Mouse (Mus musculus): ENCODE data around the gene Fastk.

DNA sequence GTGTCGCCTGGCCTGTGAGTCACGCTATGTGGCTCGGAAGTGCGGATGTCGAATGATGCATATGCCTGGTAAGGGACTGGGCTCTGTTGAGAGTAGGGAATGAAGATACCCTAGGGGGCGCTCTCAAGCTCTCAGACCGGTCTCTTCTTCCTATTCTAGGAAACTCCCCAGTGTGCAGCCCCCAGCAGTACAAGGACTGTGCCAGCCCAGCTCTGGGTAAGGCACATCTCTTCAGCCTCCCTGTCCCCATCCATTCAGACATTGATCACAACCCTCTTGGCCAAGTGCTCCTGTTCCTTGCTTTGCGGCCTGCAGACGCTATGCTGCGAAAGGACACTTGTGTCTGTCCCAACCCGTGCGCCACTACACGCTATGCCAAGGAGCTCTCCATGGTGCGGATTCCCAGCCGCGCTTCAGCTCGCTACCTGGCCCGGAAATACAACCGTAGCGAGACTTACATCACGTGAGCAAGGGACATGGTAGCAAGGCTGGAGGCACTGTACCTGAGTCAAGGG, 28.8 kb downstream of the Fastk start:
- peak; percentile 76 for TF ChIP-seq CTCF (IDR thresholded peaks at IDR 0.05; ENCODE audit: low read depth)
- no peak for TF ChIP-seq EP300 (IDR thresholded peaks at IDR 0.05; ENCODE audit: low read depth)
